Mouse (Mus musculus) heart, embryonic 14.5 days (tissue): ENCODE results near the gene Akap2. TPM values are rescaled to one million over a fixed set of nuclear protein-coding genes. Genes with fewer than 3 reads are reported as not detected.

Experiments used
- ATAC-seq: fragments of 200-750 bp; cut with Nextera tagmentation; 2 replicates; pipeline ENCODE4 v1.8.0; 2017; ENCODE audit warnings: low read depth, moderate TSS enrichment; ENCODE audit not compliant: insufficient number of reproducible peaks, insufficient read depth, low FRiP score
- H3K27ac ChIP-seq, 2 experiments: fragments of 200-500 bp in 1 of 2; fragments of 300-500 bp in 1 of 2; sonication (generic) in 1 of 2; replicated peaks in 1 of 2; 2 replicates each; pipeline ENCODE4 v1.5.1; 2012 to 2014; ENCODE audit warnings: low read depth in 2 of 2, low read length in 2 of 2, control low read depth in 1 of 2, mild to moderate bottlenecking in 1 of 2, mixed read lengths in 1 of 2; ENCODE audit not compliant: control insufficient read depth in 1 of 2, insufficient read depth in 1 of 2
- H3K27me3 ChIP-seq: fragments of 300-500 bp; sonication (generic); 2 replicates; pipeline ENCODE4 v1.6.1; 2014; ENCODE audit warnings: mild to moderate bottlenecking, low read length, control low read depth; ENCODE audit not compliant: control insufficient read depth, insufficient read depth
- H3K36me3 ChIP-seq: fragments of 300-500 bp; sonication (generic); 2 replicates; pipeline ENCODE4 v1.6.1; 2014; ENCODE audit warnings: mild to moderate bottlenecking, control low read depth, low read length, mixed read lengths; ENCODE audit not compliant: control insufficient read depth, insufficient read depth
- H3K4me1 ChIP-seq, 2 experiments: fragments of 200-500 bp in 1 of 2; fragments of 300-500 bp in 1 of 2; sonication (generic) in 1 of 2; 2 replicates each; pipeline ENCODE4 v1.6.1; 2012 to 2014; ENCODE audit warnings: low read length in 2 of 2, control low read depth in 1 of 2, mixed read lengths in 1 of 2; ENCODE audit not compliant: control insufficient read depth in 2 of 2, insufficient read depth in 2 of 2
- H3K4me2 ChIP-seq: fragments of 300-500 bp; sonication (generic); 2 replicates; pipeline ENCODE4 v1.6.1; 2014; ENCODE audit warnings: mild to moderate bottlenecking, low read length
- H3K4me3 ChIP-seq, 2 experiments: fragments of 200-500 bp in 1 of 2; fragments of 300-500 bp in 1 of 2; sonication (generic) in 1 of 2; 2 replicates each; pipeline ENCODE4 v1.5.1; 2012 to 2014; ENCODE audit warnings: low read length in 2 of 2, mild to moderate bottlenecking in 2 of 2, control low read depth in 1 of 2, low read depth in 1 of 2, moderate library complexity in 1 of 2; ENCODE audit not compliant: control insufficient read depth in 1 of 2, insufficient read depth in 1 of 2
- H3K9ac ChIP-seq: fragments of 300-500 bp; sonication (generic); 2 replicates; pipeline ENCODE4 v1.6.1; 2014; ENCODE audit warnings: mild to moderate bottlenecking, low read length
- H3K9me3 ChIP-seq: fragments of 300-500 bp; sonication (generic); 2 replicates; pipeline ENCODE4 v1.6.1; 2016; ENCODE audit warnings: low read length, control low read depth; ENCODE audit not compliant: control insufficient read depth
- WGBS: fragments of 180-500 bp; shearing (Covaris S2); extraction: QIAGEN DNeasy Blood & Tissue Kit; methylation state at CpG from one replicate; pipeline ENCODE4 v1.1.7; 2014; 5-methylcytosine and 5-hydroxymethylcytosine counted together
- polyA plus RNA-seq: library from polyadenylated mRNA; unstranded; fragments of >200 nt; fragmentation: Nextera tagmentation; extraction: Ambion mirVana; gene quantifications from 2 replicates; pipeline ENCODE4 v1.2.1, GENCODE M21; 2014

Gene Akap2
- polyA plus RNA-seq, 1 experiment from 2014 or later = 52.0 TPM

DNA sequence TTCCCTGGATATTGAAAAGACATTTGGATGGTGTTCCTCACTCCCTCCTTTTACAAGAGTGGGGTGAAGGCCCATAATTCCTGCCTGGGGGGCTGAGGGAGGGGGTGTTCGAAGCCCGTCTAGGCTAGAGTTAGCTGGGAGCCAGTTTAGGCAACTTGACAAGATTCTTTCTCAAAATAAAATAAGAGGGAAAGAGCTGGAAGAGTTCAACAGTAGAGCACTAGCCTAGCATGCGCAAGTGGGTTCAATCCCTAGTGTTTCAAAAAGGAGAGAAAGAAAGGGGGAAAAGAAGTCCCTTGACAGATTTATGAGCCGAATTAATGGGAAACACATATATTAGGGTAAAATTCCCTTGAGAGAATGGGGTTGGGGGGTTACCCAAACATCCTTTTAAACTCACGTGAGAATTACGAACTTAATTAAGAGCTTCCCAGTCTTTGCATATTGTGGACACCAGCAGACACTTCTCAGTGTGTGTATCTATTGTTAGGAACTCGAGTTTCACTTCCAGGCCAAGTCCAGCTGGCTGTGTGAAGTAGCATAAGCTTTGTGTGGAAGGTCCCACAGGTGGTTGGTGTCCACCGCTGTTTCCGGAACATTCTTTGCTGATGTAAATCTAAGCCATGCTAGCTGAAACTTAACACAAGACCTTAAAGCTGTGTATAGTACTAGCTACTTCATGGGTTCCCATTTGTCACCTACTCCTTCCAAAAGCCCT is 145.0 kb downstream of the Akap2 start:
- no peaks in the 10 kb centered on the region for H3K9me3 ChIP-seq
- H3K4me3 ChIP-seq = no peak overlapping the region
- no peaks in the 10 kb centered on the region for H3K27me3 ChIP-seq
- H3K4me1 ChIP-seq = peaks cover 9 to 29% of the 10 kb centered on the region in 2 experiments
- 83% methylated on average over 9 of the region's 9 CpGs for WGBS
- H3K27ac ChIP-seq = no peak overlapping the region
- no peak overlapping the region for H3K4me2 ChIP-seq
- peaks cover 52% of the 10 kb centered on the region for H3K36me3 ChIP-seq
- H3K9ac ChIP-seq = no peak overlapping the region
- ATAC-seq = no peak

DNA sequence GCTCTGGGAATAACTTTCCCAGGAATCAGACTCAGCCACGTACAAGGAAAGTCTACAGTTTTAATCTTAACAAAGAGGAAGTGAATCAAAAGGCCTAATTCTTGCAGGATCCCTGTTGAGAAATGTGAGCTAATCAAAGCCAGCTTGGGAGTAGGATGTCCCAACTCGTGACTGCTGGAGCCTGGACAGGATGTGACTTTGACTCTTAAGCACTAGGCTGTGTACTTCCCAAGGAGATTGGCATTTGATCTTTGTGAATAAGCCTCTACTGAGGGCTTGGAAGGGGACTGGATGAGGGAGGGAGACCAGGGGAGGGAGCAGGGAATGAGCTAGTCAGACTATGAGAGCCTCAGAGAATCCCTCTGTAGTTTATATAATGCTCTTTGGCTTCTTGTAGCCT is 148.6 kb downstream of the Akap2 start:
- H3K4me3 ChIP-seq = no peak overlapping the region
- H3K27me3 ChIP-seq = no peaks in the 10 kb centered on the region
- H3K4me1 ChIP-seq = peaks cover 8 to 25% of the 10 kb centered on the region in 2 experiments
- no peaks in the 10 kb centered on the region for H3K9me3 ChIP-seq
- peaks cover 19% of the 10 kb centered on the region for H3K36me3 ChIP-seq
- ATAC-seq = peak; percentile 43; the same call in 1 of the 2 replicates
- H3K27ac ChIP-seq = peak overlapping the region; percentile 35 to 59
- H3K9ac ChIP-seq = no peak overlapping the region
- no peak overlapping the region for H3K4me2 ChIP-seq
- 21% methylated on average over 2 of the region's 2 CpGs for WGBS

DNA sequence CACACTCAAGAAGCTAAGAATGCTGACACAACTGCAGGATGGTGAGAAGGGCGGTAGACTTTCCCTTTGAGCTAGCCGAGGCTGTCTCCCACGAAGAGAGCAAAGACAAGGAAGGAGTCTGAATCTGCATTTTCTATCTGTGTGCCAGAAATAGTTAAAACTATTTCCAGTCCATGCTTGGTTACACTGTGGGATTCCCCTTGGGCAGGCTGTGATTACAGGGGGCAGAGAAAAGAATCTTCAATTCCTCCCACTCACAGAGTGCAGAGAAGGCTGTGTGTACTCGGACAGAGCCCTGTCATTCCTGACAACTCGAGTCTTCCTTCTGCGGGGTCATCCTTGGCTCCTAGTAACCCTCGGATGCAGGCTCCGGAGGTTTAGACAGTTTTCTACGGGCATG is 149.5 kb downstream of the Akap2 start:
- H3K4me2 ChIP-seq = no peak overlapping the region
- peaks cover 15% of the 10 kb centered on the region for H3K36me3 ChIP-seq
- H3K9me3 ChIP-seq = no peaks in the 10 kb centered on the region
- ATAC-seq = no peak
- peak overlapping the region; percentile 12 to 59; a peak in 1 of 4 replicates for H3K27ac ChIP-seq
- H3K4me3 ChIP-seq = no peak overlapping the region
- no peaks in the 10 kb centered on the region for H3K27me3 ChIP-seq
- no peak overlapping the region; the same call in 1 of the 2 replicates for H3K9ac ChIP-seq
- WGBS = 57% methylated on average over 9 of the region's 9 CpGs
- H3K4me1 ChIP-seq = peaks cover 5 to 21% of the 10 kb centered on the region in 2 experiments

DNA sequence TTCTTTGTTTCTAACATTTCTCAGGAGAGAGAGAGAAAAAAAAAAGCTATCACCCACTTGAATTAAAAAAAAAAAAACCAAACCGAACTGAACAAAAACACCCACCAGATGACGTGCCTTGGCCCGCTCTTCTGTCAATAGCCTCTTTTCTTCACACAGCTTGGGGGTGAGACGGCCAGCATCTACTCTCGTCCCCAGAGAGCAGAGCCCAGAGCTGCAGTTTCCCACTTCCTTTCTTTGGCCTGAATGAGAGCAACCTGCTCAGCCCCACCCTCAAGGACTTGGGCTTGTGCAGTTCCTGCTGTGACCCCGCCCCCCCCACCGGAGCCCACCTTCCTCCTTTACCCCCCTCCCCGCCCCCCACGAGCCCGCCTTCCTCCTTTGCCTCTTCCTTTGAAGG is 150.0 kb downstream of the Akap2 start:
- 54% methylated on average over 10 of the region's 10 CpGs for WGBS
- H3K4me1 ChIP-seq = peaks cover 5 to 18% of the 10 kb centered on the region in 2 experiments
- H3K9me3 ChIP-seq = no peaks in the 10 kb centered on the region
- no peak overlapping the region for H3K4me2 ChIP-seq
- no peak for ATAC-seq
- no peaks in the 10 kb centered on the region for H3K27me3 ChIP-seq
- peak overlapping the region in 1 of 2 experiments; percentile 59; a peak in 1 of 4 replicates for H3K27ac ChIP-seq
- peaks cover 15% of the 10 kb centered on the region for H3K36me3 ChIP-seq
- H3K9ac ChIP-seq = no peak overlapping the region
- no peak overlapping the region for H3K4me3 ChIP-seq

DNA sequence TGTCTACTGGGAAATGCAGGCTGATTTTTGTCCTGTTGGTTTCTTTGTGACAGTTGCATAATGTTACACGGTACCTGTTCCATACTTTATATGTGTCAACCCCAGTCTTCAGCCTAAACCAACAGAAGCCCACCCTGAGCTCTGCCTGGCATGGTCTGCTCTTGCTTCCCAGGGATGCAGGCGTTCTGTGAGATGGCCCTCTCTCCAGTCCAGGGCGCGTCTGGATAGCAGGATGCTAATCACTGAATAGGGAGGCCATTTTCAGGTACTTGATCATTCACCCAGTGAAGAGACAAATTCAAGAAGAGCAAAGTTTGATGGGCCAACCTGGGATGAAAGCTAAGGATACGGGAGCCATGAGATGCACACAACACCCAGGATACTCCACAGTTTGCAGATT is 161.7 kb downstream of the Akap2 start:
- ATAC-seq = no peak
- WGBS = 87% methylated on average over 5 of the region's 5 CpGs
- no peak overlapping the region for H3K9ac ChIP-seq

DNA sequence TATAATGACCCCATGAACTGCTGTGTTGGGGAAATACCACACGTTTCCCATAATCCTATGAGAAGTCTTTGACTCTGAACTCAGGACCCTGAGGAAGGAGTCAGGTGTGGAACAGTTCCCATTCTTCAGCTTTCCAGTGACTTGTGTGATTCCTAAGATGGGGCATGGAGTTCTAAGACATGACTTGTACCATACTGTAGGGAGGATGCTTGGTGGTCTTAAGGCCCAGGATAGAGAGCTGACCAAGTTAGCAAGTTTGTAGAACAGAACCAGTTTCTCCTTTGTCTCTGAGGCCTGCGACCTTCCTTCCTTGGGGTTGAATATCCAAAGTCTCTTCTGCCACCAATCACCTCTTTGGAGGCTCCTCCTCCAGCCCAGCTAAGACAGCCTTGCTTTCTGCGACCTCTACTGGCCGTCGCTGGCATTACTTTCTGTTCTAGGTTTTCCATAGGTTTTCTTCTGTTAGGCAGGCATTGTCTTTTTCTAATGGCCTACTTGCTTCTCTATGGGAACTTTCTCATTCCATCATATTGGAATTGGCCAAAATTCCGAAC is 162.4 kb downstream of the Akap2 start:
- WGBS = 20% methylated on average over 6 of the region's 6 CpGs
- Histone ChIP-seq H3K4me1 (peaks cover 16 to 33% of the 10 kb centered on the region in 2 experiments), H3K27me3 (no peaks in the 10 kb centered on the region), H3K9me3 (no peaks in the 10 kb centered on the region), H3K4me3 (no peak overlapping the region), H3K4me2 (no peak overlapping the region), H3K27ac (no peak overlapping the region), H3K9ac (no peak overlapping the region), H3K36me3 (peaks cover 16% of the 10 kb centered on the region)
- no peak for ATAC-seq

More for the DNA sequence above, 161.7 kb downstream of the Akap2 start:
- H3K4me3 ChIP-seq = no peak overlapping the region
- no peak overlapping the region for H3K4me2 ChIP-seq
- no peaks in the 10 kb centered on the region for H3K27me3 ChIP-seq
- peaks cover 16% of the 10 kb centered on the region for H3K36me3 ChIP-seq
- no peaks in the 10 kb centered on the region for H3K9me3 ChIP-seq
- H3K4me1 ChIP-seq = peaks cover 11 to 26% of the 10 kb centered on the region in 2 experiments
- no peak overlapping the region for H3K27ac ChIP-seq

DNA sequence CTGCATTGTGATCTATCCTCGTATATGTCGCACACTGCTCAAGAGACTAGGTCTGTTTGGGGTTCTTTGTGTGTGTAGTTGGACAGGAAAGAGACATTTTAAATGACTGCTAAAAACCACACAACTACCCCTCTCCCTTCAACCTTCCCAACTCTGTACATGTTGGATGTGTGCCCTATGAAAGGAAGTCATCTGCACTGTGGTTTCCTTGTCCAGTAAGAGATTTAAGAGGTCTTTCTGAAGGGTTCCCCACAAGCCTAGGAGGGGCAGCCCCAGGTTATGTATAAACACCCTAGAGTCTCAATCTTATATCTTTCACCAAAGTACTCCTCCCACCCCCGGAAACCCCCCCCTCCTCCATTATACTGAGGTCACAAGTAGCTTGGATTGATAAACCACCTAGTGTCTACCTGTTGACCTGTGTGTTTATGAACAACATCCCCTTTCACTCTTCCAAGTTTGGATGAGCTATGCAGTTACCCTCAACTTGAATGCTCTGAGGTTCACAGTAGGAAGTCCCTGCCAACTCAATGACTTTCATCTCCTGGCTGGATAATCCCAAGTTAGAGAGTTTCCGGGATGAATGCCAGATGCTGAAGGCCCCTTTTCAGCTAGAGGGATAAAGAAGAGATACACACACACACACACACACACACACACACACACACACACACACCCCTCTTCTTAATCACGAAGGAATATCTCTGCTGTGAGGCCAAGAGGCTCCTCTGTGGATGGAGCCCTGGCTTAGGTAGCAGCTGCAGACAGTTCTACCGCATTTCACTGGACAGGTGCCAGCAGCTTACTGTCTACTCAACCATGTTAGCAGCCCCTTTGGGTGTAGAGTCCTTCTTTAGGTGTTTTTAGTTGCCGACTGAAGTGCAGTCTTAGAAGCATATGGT is 166.3 kb downstream of the Akap2 start:
- H3K27ac ChIP-seq = peak overlapping the region; percentile 23 to 66

More for the DNA sequence above, 166.3 kb downstream of the Akap2 start:
- peaks cover 27 to 55% of the 10 kb centered on the region in 2 experiments for H3K4me1 ChIP-seq
- H3K27me3 ChIP-seq = no peaks in the 10 kb centered on the region
- peaks cover 16% of the 10 kb centered on the region for H3K36me3 ChIP-seq
- no peaks in the 10 kb centered on the region for H3K9me3 ChIP-seq
- H3K4me2 ChIP-seq = no peak overlapping the region
- H3K9ac ChIP-seq = no peak overlapping the region
- 50% methylated on average over 7 of the region's 7 CpGs for WGBS
- ATAC-seq = no peak
- H3K4me3 ChIP-seq = no peak overlapping the region
